Mouse (Mus musculus): ENCODE measurements around the gene Cd6.

Gene Cd6

DNA sequence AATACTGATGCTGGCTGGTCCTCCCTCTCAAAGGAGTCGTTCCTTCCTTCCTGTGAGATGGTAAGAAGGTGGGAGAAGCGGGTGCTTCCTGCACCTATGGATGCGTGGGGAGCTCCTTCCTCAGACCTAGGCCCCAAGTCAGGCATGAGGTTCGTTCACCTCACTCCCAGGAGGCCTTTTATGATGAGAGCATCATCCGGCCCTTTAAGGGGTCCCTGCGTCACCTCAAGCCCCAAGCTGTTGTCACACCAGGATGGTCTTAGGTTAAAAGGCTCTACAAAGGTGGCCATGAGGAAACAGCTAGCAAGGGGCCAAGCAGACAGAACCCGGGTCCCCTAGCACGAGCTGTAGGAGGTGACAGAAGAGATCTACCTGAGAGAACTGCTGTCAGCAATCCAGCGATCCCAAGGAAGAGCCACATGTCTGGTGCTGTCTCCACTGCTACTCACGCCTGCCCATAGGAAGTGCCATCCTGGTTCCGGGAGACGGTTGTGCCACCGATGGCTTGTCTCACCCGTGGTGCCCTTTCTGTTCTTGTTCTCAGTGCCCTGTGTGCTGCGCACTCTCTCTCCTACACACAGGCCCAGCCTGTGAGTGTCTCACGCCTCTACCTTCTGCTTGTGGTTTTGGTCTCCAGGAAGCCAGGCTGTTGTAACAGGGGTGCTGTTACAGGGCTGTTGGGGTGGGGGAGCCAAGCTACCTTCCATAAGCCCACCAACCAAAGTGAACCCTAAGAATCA lies at the start of gene Cd6:
Gene Cd6 (minus strand): TSS at position 623 of the 740 bp plus-strand sequence.
- no peak for DNase-seq (ENCODE audit: low read depth)

DNA sequence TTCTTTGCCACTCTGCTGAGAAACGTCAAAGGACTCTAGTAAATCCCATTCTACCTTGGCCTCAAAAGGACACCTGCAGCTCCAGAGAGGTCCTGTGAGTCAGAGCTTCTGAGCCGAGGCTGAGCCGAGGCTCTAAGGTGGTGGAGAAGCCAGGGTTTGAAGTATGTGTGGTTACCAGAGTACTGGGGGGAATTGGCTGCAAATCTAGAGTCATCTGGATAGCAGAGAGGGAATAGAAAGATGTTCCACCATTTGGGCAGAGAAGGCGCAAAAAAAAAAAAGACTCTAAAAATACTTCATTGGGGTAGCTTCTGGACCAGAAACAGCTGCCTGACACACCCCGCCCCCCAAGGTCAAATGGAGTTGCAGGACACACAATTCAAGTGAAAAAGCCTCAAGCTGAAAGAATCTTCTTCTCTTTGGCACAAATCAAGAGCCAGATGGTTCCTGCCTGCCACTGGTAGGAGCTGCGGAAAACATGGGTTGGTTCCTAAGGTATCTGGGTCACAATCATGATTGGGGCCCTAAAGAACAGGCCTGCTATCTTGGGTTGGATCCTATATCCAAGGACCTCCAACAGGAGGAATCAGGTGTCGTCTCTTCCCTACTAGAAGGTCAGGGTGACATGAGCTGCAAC lies 48.5 kb upstream of the Cd6 start:
- no peak for DNase-seq (ENCODE audit: low read depth)

DNA sequence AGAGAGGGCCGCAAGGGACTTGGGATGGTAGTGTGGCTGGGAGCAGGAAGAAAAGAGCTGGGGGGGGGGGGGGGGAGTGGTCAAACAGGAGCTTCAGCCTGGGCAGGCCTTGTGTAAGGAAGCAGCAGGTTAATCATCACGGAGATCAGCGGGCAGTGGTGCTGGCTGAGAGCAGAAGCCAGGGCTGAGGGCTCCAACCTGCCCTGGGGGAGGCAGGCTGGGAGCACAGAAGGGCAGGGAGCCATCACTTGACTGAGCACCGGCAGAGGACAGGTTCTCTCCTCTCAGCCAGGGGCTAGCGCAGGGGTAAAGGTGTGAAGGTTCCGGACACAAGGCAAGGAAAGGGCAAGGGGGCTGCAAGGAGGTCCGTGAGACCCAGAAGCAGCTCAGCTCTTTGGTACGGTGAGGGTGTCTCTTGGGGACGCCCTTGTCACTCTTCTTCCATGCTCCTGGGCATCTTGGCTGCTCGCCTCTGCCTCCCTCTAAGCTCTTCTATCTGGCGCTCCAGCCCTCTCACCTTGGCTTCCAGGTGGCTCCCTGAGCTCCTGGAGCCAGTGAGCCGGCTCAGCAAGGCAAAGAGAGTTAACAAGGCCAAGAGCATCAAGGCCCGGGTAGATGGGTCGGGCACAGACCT lies 41.6 kb upstream of the Cd6 start:
- DNase-seq (ENCODE audit: low read depth) = no peak

DNA sequence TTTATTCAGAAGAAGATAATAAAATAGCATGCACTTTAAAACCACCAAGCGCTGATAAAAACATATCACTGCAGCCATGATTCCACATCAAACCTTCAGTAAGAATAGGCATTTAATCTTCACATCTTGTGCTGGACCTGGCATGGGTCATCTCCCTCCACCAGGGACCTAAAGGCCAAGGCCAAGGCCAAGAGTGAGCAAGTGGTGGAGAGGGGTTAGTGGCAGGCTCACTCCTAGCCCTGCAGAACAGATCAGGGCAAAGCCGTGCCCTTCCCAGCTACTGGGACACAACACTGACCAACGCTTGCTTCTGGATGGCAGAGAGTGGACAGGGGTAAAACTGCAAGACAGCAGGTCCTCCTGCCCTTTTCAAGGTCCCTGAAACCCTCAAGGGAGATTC lies 40.8 kb upstream of the Cd6 start:
- no peak for DNase-seq (ENCODE audit: low read depth)

DNA sequence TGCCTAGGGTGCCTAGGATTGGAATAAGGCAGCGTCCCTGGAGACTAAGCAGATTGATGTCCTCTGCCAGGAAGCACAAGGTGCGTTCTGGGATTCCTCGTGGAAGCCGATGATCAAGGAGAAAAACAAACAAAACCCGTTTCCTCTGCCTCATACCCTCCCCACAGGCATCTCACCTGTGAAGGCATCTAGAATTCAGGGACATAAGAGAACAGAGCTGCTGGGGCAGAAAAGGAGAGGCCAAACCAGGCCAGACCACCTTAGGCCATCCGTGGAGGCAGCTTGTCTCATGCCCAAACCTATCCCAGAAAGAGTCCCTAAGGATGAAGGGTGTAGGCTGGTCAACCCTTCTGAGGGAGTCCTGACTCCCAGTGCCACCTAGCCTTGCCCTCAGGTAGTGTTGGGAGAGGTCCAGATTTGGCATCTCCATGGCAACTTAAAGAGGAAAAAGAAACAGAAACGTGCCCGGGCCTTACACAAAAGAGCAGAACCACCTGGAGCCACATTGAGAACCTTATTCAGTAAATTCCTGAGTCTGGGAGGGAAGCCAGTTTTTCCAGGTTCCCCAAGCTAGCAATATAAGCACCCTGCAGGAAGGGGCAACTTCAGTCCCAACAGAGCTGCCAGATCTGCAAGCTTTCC lies 40.1 kb upstream of the Cd6 start, which contains the start of gene Tmem132a:
Gene Tmem132a (minus strand): TSS at position 55 of the 642 bp plus-strand sequence.
- peak; percentile 17 for DNase-seq (ENCODE audit: low read depth)

DNA sequence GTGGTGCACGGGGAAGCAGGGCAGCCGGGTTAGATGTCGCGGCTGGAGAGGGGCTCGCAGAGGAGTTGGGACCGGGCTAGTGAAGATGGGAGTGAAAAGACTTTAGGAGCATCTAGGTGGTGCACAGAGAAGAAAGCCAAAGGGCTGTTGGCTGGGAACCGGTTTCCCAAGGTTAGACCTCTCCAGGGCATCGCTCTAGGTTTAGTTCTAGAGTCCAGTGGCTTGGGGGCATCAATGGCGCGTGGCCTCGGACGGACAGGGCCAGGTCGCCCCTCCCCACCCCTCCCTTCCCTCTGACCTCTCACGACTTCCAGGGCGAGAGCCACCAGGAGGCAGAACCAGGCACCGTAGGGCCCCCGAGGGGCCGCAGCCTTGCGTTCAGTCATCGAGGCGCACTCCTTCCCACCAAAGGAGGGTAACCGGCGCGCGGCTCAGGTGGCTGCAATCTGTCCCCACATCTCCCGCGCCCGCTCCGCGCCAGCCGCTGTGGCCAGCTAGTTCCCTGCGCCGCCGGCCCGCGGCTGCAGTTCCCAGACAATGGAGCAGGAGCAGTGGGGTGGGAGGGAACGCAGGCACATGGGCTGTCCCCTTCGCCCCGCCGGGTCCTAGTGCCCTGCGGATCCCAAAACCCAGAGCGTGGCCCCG lies 39.5 kb upstream of the Cd6 start:
- DNase-seq (ENCODE audit: low read depth) = peak; percentile 85

DNA sequence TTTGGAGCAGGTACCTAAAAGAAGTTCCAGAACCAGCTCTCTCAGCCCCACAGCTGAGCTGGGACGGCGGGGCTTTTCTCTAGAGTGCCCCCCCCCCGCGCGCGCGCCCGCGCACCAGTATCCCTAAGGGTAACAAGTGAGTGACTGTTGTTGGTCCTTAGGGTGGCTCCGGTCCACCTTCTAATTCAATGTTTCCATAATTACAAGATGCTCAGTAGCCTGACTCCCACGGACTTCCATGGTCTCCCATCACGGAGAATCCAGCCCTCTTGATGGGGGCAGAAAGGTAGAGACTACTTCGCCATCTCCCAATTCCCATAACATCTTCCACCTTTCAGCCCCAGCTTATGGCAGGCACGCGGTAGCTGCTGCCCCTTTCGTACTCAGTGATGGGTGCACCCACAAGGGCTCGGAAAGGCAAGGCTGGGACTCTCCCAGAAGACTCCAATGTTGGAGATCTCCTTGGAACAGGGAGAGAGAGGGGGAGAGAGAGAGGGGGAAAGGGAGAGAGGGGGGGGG lies 38.8 kb upstream of the Cd6 start:
- DNase-seq (ENCODE audit: low read depth) = peak; percentile 28

GRCm38 (mm10) chr19:10867946-10868622 lies 38.2 kb upstream of the Cd6 start:
- DNase-seq (ENCODE audit: low read depth) = peak; percentile 19

DNA sequence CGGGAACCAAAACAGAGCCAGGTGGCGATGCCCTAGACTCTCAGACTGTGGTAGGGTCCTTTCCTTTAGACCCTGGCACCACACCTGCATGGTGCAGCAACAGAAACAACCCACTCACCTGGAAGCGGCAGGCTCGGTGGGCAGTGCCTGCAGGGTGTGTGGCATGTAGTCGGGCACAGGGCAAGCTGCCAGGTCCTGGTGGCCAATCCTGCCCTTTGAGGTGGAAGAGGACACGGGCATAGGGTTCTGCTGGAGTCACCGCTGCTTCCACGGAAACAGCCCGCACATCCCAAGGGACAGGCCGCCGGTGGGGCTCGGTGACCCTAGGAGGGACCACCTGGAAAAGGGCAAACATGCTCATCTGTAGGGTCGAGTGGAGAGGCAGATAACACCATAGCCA lies 36.5 kb upstream of the Cd6 start:
- no peak for DNase-seq (ENCODE audit: low read depth)

- no peak for DNase-seq (ENCODE audit: low read depth)
Observed at GRCm38 (mm10) chr19:10860072-10860497, 30.2 kb upstream of the Cd6 start.

- no peak for DNase-seq (ENCODE audit: low read depth)
Observed at GRCm38 (mm10) chr19:10856520-10856919, 26.7 kb upstream of the Cd6 start.

- DNase-seq (ENCODE audit: low read depth) = no peak
Observed at GRCm38 (mm10) chr19:10855422-10855821, 25.6 kb upstream of the Cd6 start.

DNA sequence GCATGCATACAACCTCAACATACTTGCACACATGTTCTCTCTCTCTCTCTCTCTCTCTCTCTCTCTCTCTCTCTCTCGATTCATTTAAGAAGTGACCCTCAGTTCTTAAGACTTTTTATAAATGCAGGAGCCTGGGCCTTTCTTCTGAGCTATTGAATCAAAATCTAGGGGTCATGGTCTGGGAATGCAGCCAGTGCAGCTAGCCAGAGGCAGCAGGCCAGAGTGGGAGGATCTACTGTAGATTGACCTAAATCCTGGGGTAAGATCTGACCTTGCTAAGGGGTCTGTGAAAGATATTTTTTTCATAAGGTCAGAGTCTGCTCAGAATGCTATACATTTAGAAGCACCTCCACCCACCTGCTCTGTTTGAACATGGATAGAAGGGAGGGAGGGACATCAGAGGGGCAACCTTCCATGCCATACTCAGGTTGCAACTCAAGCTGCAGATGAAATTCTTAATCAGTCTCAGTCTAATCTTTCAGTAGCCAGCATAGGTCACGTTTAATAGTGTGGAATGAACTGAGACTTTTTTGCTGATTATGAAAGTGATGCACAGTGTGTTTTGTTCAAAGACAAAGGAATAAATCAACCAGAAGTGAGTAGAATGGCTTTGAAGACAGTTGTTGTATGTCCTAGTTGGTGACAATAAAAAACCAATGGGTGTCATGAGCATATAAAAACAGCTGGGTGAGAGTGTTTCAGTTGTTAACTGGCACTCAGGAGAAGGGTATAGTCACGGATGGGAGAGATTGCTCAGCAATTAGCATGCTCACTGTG lies 17.6 kb upstream of the Cd6 start:
- DNase-seq (ENCODE audit: low read depth) = peak; percentile 72

DNA sequence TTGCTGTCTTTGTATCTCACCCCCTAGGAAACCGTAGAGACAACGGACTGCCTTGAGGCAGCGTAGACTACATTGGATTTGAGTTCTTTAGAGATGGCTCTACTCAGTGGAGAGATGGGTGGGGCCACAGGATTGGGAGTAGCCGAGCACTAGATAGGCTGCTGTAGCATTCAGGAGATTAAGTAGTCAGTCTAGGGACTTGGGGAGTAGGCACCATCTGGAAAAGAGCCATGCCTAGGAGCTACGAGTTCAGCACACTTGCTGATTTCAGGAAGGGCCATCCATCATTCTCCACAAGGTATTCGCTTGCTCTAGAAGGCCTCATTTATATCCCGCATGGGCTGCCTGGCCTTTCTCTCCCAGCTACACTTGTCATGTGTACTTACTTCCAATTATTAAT lies 16.3 kb upstream of the Cd6 start:
- no peak for DNase-seq (ENCODE audit: low read depth)

GRCm38 (mm10) chr19:10845454-10845853 lies 15.6 kb upstream of the Cd6 start:
- DNase-seq (ENCODE audit: low read depth) = no peak

DNA sequence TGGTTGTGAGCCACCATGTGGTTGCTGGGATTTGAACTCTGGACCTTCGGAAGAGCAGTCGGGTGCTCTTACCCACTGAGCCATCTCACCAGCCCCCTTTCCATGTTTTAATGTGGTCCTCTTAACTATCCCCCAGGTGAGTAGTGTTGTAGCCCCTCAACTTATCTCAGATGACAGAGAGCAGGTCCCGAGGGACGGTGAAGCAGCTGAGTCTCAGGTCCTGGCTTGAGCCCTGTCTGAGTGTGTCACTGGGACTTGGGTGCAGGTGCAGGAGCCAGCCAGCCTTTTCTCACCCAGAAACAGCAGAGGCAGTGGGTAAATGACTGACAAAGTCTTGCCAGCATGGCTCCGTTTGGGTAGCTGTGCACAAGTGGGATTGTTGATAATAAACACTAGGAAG lies 14.3 kb upstream of the Cd6 start:
- DNase-seq (ENCODE audit: low read depth) = no peak

GRCm38 (mm10) chr19:10842914-10843313 lies 13.1 kb upstream of the Cd6 start:
- DNase-seq (ENCODE audit: low read depth) = no peak

DNA sequence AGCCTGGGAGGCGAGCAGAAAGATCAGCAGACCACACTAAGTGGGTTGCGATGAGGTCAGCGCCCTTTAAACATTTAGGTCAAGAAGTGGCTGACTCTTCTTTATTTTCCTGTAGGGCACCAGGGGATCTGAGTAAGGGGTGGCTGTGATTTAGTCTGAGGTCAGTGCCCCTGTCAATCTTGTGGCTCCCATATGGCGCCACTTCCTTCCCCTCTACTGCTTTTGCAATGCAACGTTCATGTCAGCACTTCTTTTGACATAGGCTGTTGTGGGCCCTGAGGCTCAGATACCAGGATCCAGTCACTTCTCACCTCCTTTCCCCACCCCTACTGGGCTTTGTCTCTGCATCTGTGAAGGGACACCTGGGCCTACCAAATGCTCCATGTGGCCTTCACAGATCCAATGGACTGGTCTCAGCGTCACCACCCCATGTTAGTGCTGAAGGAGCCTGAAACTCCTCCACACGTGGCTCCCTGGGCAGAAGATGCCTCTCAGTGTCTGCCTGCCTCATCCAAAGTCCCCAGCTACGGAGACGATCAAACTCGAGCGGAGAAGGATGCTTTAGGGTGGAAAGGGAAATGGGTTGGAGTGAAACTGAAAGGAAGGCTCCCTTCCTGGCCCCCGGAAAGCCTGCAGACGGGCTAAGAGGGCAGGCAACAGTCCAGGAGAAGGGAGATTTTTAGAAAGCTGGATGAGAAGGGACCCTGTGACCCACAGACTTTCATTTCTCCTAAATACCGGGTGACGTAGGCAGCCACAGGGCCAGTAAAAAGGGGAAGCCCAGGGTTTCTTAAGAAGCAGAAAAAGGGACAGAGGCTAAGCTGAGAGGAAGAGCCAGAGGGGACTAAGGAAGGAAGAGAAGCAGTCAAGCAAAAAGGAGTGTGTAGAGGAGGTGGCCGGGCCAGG lies 12.1 kb upstream of the Cd6 start:
- no peak for DNase-seq (ENCODE audit: low read depth)
